Mouse (Mus musculus): ENCODE results near the gene Oma1. TPM values are rescaled to one million over a fixed set of nuclear protein-coding genes. Genes with fewer than 3 reads are reported as not detected.

The Oma1 gene
- polyA plus RNA-seq, 1 experiment from 2014 or later: 13.6 TPM

Other genes with a start within 250 kb of the Oma1 start
- 46.1 and 47.8 TPM in 2 replicates for gene Mier1, start 199.4 kb upstream of the Oma1 start, polyA plus RNA-seq (2016; fragmentation: Nextera tagmentation; extraction: Ambion mirVana)
- gene Wdr78, start 199.3 kb upstream of the Oma1 start, polyA plus RNA-seq (2016; fragmentation: Nextera tagmentation; extraction: Ambion mirVana): 7.8 TPM in 2 replicates
- 12.7 and 12.8 TPM in 2 replicates for gene Slc35d1, start 98.6 kb upstream of the Oma1 start, polyA plus RNA-seq (2016; fragmentation: Nextera tagmentation; extraction: Ambion mirVana)
- gene 4921539E11Rik, start 22.9 kb upstream of the Oma1 start, polyA plus RNA-seq (2016; fragmentation: Nextera tagmentation; extraction: Ambion mirVana): not detected in 2 replicates

Data from hindbrain, embryonic 12.5 days (tissue).